Mouse (Mus musculus): Measurements from ENCODE around the gene C2cd4a.

DNA sequence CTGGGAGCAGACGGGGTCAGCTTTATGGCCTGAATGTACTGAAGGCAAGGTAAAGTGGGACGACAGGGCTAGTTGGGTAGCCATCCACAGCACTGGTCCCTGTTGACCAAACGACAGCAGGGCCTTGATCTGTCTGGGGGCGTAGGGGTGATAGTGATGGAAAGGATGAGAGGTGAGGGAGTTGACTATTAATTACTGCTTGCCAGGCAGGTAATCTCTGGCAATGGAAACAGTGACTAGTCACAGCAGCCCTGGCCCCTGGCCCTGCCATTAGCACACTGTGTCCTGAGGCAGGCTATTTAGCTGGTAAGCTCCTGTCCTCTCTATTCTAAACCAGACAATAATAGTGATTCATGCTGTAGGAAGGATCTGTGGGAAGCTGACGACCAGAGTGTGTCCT is 39.7 kb downstream of the C2cd4a start:
- TF ChIP-seq CTCF (IDR thresholded peaks at IDR 0.05; ENCODE audit: control insufficient read depth, insufficient read depth, insufficient read length) (no peak), USF1 (IDR thresholded peaks at IDR 0.05; ENCODE audit: low read depth) (no peak), MAX (IDR thresholded peaks at IDR 0.05) (no peak), MYOD1 (IDR thresholded peaks at IDR 0.05; ENCODE audit: control insufficient read depth, insufficient read length, low read depth) (no peak)

Measured in C2C12 (cell line).